Mouse (Mus musculus): Measurements from ENCODE around the gene Vsir. TPM values are rescaled to one million over a fixed set of nuclear protein-coding genes. Genes with fewer than 3 reads are reported as not detected.
A peak's percentile ranks its signal among the peaks of the same experiment; 100 is the strongest.

The Vsir gene
- polyA plus RNA-seq, 1 experiment from 2014 or later, result 3.0 TPM

DNA sequence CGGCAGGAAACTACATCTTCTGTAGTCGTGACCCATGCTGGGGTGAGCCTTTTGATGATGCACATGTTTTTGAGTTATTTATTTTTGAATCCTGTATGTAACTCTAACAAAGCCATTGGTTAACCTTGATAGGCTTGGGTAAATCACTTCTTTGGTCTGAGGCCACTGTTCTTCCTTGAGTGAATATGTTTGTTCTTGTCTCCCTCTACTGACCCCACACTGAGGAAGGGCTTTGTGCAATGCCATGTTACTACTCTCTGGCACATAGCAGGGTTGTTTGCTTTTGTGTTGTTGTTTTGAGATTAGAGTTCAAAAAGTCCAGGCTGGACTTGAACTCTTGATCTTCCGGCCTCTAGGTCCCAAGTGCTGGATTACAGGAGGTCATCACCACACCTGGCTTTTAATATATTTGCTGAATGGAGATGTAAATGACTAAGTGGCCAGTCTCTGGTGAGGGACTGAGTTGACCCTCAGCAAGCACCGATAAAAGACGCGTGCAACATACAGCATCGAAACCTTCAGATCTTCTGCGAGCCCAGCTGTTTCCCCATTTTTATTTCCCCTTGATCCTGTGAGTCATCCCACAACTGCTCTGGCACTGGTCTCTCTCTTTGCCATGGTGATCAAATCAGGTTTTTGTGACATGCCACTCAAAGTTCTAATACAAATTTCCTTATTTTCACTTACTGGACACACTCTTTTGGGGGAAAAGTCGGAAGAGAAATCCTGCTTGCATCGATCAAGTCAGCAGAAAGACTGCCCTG is 51.6 kb downstream of the Vsir start:
- no peak overlapping the region for H3K27ac ChIP-seq
- H3K9ac ChIP-seq, result no peak overlapping the region
- WGBS, result 92% methylated on average over 10 of the region's 10 CpGs
- no peak overlapping the region for H3K4me2 ChIP-seq
- H3K4me1 ChIP-seq, result 0 out of 2 replicates have a peak, but pooled peaks cover 6% of the 10 kb centered on the region
- ATAC-seq (replicated peaks), result no peak
- H3K27me3 ChIP-seq (replicated peaks), result no peaks in the 10 kb centered on the region
- H3K4me3 ChIP-seq, result no peak overlapping the region
- no peaks in the 10 kb centered on the region for H3K36me3 ChIP-seq (replicated peaks)
- no peaks in the 10 kb centered on the region for H3K9me3 ChIP-seq

DNA sequence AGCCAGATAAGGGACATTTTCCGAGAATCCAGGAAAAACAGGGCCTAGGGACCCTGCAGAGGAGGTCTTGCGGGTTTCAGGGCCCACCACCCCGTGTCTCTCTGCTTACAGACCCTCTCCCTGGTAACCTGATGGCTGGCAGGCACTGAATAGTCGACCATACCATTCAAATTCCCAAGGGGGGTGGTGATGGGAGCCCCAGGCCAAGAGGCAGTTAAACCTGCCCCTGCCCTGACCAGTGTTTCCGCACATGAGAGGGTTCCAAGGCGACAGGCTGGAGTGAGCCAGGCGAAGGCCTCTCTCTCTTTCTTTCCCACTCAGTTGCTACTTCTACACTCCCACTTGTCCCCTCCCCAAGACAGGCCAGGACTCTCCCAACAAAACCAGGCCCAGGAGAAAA is 52.8 kb downstream of the Vsir start, which contains the start of gene Gm17455:
Gm17455 (plus strand) TSS at position 278 of the 400 bp plus-strand sequence.
- no peaks in the 10 kb centered on the region for H3K27me3 ChIP-seq (replicated peaks)
- H3K27ac ChIP-seq, result peak within 1 kb of the TSS; percentile 6; the same call in 1 of the 2 replicates
- no peak within 1 kb of the TSS for H3K9ac ChIP-seq
- no peaks in the 10 kb centered on the region for H3K9me3 ChIP-seq
- no peak within 1 kb of the TSS for H3K4me2 ChIP-seq
- peak; percentile 62; the same call in 1 of the 2 replicates for ATAC-seq (replicated peaks)
- H3K4me3 ChIP-seq, result no peak within 1 kb of the TSS
- no peaks in the 10 kb centered on the region for H3K36me3 ChIP-seq (replicated peaks)
- H3K4me1 ChIP-seq, result 0 out of 2 replicates have a peak, but pooled peaks cover 6% of the 10 kb centered on the region
- 39% methylated on average over 7 of the region's 7 CpGs for WGBS

DNA sequence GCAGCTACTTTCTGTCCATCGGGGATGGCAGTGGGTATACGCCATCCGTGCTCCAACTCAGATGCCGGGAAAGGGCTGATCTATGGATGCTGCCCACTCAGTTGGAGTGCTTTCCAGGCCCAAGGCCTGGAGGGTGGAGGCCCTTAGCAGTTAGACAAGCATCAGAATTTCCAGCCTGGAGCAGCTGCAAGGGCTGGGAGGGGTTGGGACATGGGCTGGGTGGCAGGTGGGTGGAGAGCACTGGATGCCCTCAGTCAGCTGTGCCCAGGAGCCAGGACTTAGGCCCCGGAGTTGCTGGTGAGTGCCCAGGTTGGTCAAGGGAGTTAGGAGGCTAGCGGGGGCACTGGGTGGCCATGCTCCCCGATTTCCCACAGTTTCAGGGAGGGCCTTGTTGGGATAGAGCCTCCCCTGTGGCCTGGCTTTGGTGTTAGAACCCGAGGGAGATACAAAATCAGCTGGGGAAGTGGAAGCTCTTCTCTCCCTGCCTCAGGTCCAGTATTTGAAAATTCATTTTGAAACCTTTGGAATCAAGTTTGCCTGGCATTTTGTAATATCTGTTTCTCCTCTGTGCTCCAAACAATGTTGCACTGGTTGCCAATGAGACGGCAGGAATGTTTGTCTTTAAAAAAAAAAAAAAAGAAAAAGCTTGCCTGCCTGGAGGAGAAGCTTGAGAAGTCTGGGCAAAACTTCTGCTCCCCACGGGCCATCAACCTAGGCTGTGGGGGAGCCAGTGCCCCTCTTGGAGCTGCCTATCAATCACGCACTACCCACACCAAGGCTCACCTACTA is 54.0 kb downstream of the Vsir start:
- H3K27me3 ChIP-seq (replicated peaks), result no peaks in the 10 kb centered on the region
- H3K9me3 ChIP-seq, result no peaks in the 10 kb centered on the region
- H3K36me3 ChIP-seq (replicated peaks), result no peaks in the 10 kb centered on the region
- no peak for ATAC-seq (replicated peaks)
- H3K27ac ChIP-seq, result no peak overlapping the region
- 79% methylated on average over 11 of the region's 11 CpGs for WGBS
- H3K4me3 ChIP-seq, result no peak overlapping the region
- H3K4me1 ChIP-seq, result 0 out of 2 replicates have a peak, but pooled peaks cover 6% of the 10 kb centered on the region
- H3K4me2 ChIP-seq, result no peak overlapping the region
- H3K9ac ChIP-seq, result no peak overlapping the region

DNA sequence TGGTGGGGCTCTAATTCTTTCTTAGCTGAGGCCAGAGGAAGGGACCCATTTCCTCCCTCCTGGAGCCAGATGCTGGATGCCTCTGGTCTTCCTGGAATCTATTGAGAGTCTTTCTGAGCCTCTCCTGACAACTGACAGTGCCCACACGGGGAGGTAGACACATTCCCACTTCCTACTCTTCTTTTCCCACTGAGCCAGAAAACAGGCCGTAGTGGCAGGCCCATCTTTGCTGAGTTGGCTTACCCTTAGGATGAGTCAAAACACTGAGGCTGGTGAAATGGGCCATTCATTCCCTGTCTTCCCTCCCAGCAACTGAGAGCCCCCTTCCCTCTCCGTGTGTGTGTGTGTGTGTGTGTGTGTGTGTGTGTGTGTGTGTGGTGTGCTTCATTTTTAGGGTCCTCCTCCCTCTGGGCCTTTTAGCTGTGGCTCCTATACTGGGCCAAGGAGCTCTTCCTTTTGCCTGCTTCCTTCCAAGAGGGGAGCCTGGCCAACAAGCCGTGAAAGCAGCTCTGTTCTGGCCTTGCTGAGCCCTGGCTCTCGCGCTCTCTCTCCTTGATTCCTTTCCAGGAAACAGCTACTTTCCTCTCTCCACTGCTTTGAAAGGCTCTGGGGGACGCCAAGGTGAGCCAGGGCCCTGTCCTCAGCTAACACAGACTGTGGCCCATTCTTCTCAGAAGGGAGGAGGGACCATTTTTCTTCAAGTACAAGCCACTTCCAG is 59.0 kb downstream of the Vsir start:
- Histone ChIP-seq H3K27ac (no peak overlapping the region), H3K4me2 (no peak overlapping the region), H3K4me3 (no peak overlapping the region), H3K36me3 (replicated peaks) (no peaks in the 10 kb centered on the region), H3K9ac (no peak overlapping the region), H3K27me3 (replicated peaks) (no peaks in the 10 kb centered on the region), H3K9me3 (no peaks in the 10 kb centered on the region), H3K4me1 (no peaks in the 10 kb centered on the region)
- ATAC-seq (replicated peaks), result no peak
- 56% methylated on average over 7 of the region's 7 CpGs for WGBS

DNA sequence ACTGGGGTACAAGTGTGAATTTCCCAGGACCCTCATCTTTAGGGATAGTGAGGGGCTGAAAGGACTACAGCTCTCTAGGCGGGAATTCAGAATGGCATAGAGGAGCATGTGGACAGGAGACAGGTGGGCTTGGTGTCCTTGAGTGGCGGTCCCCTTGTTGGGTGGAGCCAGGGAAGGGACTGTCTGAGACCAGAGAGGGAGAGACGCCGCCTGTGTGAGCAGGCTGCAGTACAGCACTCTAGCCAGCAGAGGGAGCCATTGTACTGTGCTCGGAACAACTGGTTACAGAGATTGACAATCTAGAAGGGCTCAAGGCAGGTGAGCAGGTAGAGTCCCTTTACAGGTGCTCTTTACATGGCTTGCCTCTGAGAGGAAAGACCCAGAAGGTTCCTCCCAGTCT is 61.2 kb downstream of the Vsir start:
- ATAC-seq (replicated peaks), result peak; percentile 46; the same call in 1 of the 2 replicates

GRCm38 (mm10) chr10:60411794-60412193 is 65.1 kb downstream of the Vsir start:
- no peaks in the 10 kb centered on the region for H3K9me3 ChIP-seq

More for the DNA sequence above, 61.2 kb downstream of the Vsir start:
- no peak overlapping the region for H3K4me2 ChIP-seq
- WGBS, result 4% methylated on average over 5 of the region's 5 CpGs
- H3K4me3 ChIP-seq, result no peak overlapping the region
- no peaks in the 10 kb centered on the region for H3K9me3 ChIP-seq
- H3K9ac ChIP-seq, result no peak overlapping the region
- H3K27me3 ChIP-seq (replicated peaks), result peaks cover 3% of the 10 kb centered on the region; the same call in 1 of the 2 replicates
- no peaks in the 10 kb centered on the region for H3K36me3 ChIP-seq (replicated peaks)
- no peaks in the 10 kb centered on the region for H3K4me1 ChIP-seq
- H3K27ac ChIP-seq, result no peak overlapping the region

DNA sequence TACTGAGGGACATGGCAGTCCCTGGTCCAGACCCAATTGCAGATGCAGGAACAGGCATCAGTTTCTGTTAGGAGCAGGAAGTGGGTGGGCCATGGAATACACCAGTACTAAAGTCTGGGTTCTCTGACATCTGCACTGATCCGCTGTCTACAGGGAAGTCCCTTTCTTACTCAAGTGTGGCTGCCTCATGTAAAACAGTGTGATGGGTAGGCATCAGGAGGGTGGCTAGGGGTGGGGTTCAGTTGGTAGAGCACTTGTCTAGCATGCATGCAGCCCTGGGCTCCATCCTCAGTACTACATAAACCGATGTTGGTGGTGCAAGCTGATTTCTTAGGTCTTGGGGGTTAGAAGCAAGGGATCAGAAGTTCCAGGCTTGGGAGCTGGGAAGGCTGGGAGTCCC is 67.1 kb downstream of the Vsir start:
- 83% methylated on average over 2 of the region's 2 CpGs for WGBS
- no peak overlapping the region for H3K27ac ChIP-seq

More at GRCm38 (mm10) chr10:60411794-60412193, 65.1 kb downstream of the Vsir start:
- WGBS, result 31% methylated on average over 5 of the region's 5 CpGs
- H3K36me3 ChIP-seq (replicated peaks), result no peaks in the 10 kb centered on the region
- H3K9ac ChIP-seq, result no peak overlapping the region
- no peak for ATAC-seq (replicated peaks)
- no peak overlapping the region for H3K4me3 ChIP-seq
- no peak overlapping the region for H3K4me2 ChIP-seq
- no peak overlapping the region for H3K27ac ChIP-seq
- H3K27me3 ChIP-seq (replicated peaks), result peaks cover 3% of the 10 kb centered on the region; the same call in 1 of the 2 replicates
- H3K4me1 ChIP-seq, result no peaks in the 10 kb centered on the region

DNA sequence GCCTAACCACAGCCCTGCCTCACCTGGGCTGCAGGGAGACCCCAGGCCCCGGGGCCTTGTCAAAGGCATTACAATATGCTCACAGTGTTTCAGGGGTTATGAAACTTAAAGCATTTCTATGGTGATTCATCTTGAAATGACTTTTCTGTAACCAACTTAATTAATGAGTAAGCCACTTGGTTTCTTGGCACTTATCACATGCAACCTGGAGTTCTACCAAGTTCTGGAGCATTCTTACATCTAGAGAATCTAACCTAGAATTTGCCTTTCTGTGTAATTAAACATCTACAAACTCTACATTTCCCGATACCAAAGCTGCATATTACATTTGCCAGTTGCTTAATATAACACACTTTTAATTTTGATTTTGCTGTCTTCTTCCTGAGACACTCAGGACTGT is 70.4 kb downstream of the Vsir start:
- Histone ChIP-seq H3K4me2 (no peak overlapping the region), H3K4me1 (no peaks in the 10 kb centered on the region), H3K27me3 (replicated peaks) (peaks cover 1% of the 10 kb centered on the region; the same call in 1 of the 2 replicates), H3K9me3 (no peaks in the 10 kb centered on the region), H3K9ac (no peak overlapping the region), H3K4me3 (no peak overlapping the region), H3K27ac (no peak overlapping the region), H3K36me3 (replicated peaks) (no peaks in the 10 kb centered on the region)
- WGBS, result 90% methylated on average over 2 of the region's 2 CpGs
- ATAC-seq (replicated peaks), result no peak

More for the DNA sequence above, 67.1 kb downstream of the Vsir start:
- Histone ChIP-seq H3K27me3 (replicated peaks) (peaks cover 3% of the 10 kb centered on the region; the same call in 1 of the 2 replicates), H3K4me1 (no peaks in the 10 kb centered on the region), H3K36me3 (replicated peaks) (no peaks in the 10 kb centered on the region), H3K9ac (no peak overlapping the region), H3K9me3 (no peaks in the 10 kb centered on the region), H3K4me2 (no peak overlapping the region), H3K4me3 (no peak overlapping the region)
- ATAC-seq (replicated peaks), result no peak

GRCm38 (mm10) chr10:60418137-60418536 is 71.5 kb downstream of the Vsir start:
- no peaks in the 10 kb centered on the region for H3K9me3 ChIP-seq
- H3K27ac ChIP-seq, result no peak overlapping the region
- H3K36me3 ChIP-seq (replicated peaks), result no peaks in the 10 kb centered on the region
- H3K4me3 ChIP-seq, result no peak overlapping the region
- ATAC-seq (replicated peaks), result 0 out of 2 replicates have a peak, but pooled peaks have one; percentile 30
- no peaks in the 10 kb centered on the region for H3K27me3 ChIP-seq (replicated peaks)
- no peak overlapping the region for H3K9ac ChIP-seq
- no peak overlapping the region for H3K4me2 ChIP-seq
- H3K4me1 ChIP-seq, result no peaks in the 10 kb centered on the region
- WGBS, result 14% methylated on average over 3 of the region's 3 CpGs

DNA sequence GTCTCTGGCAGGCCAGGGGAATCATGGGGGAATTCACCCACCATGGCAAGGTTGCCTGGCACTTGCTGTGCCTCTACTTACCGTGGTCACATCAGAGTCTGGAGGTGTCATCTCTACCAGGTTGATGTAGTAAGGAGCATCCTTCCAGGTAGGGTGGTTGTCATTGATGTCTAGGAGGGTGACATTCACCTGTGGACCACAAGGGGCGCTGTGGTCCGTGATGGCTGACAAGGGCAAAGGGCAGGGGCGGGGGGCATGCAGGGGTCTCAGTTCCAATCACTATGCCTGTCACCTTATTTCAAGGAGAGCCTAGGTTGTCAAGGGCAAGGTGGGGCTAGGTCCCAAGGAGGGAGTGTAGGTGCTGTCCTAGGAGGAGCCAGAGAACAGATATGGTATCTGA is 73.0 kb downstream of the Vsir start:
- Histone ChIP-seq H3K9ac (no peak overlapping the region), H3K4me1 (no peaks in the 10 kb centered on the region), H3K36me3 (replicated peaks) (no peaks in the 10 kb centered on the region), H3K27ac (no peak overlapping the region), H3K4me2 (no peak overlapping the region), H3K9me3 (no peaks in the 10 kb centered on the region), H3K4me3 (no peak overlapping the region), H3K27me3 (replicated peaks) (no peaks in the 10 kb centered on the region)
- no peak for ATAC-seq (replicated peaks)
- 22% methylated on average over 4 of the region's 4 CpGs for WGBS

All from midbrain, embryonic 15.5 days (tissue).